Mouse (Mus musculus): ENCODE measurements around the gene Rabgef1. TPM values are rescaled to one million over a fixed set of nuclear protein-coding genes. Genes with fewer than 3 reads are reported as not detected.
"Not testable (repeated sequence)": the region's sequence is repeated elsewhere in the genome, so short reads cannot be mapped to it uniquely, and the experiment has no call there.

Gene Rabgef1
- polyA plus RNA-seq, 2 experiments, result 13.7 to 19.7 TPM

GRCm38 (mm10) chr5:130247823-130248222 lies 76.2 kb downstream of the Rabgef1 start:
- no peak for DNase-seq (ENCODE audit: low read depth in 3 of 3, low spot score in 3 of 3)
- H3K27me3 ChIP-seq (ENCODE audit: control insufficient read depth, insufficient read depth, low read length), result no peaks in the 10 kb centered on the region
- H3K36me3 ChIP-seq (replicated peaks; ENCODE audit: control insufficient read depth, insufficient read depth, low read depth), result peaks cover 95% of the 10 kb centered on the region
- no peak overlapping the region for H3K4me2 ChIP-seq (ENCODE audit: low read depth)
- no peak for ATAC-seq (ENCODE audit: insufficient read depth)
- H3K4me3 ChIP-seq (ENCODE audit: insufficient read depth in 1 of 2, low read depth in 2 of 2, low read length in 2 of 2), result no peak overlapping the region
- no peak overlapping the region for H3K27ac ChIP-seq
- TF ChIP-seq EP300 (IDR thresholded peaks at IDR 0.05; ENCODE audit: low read depth) (no peak), CTCF (IDR thresholded peaks at IDR 0.05; ENCODE audit: low read depth) (no peak)
- WGBS (ENCODE audit: insufficient replicate concordance), result 68% methylated on average over 5 of the region's 5 CpGs
- no peak overlapping the region for H3K9ac ChIP-seq (replicated peaks)
- H3K4me1 ChIP-seq (replicated peaks; ENCODE audit: control insufficient read depth in 2 of 2, insufficient read depth in 2 of 2, low read length in 1 of 2), result no peaks in the 10 kb centered on the region
- H3K9me3 ChIP-seq (ENCODE audit: control insufficient read depth, low read length), result no peaks in the 10 kb centered on the region

- H3K4me2 ChIP-seq (ENCODE audit: low read depth), result peak overlapping the region; percentile 99
- H3K4me3 ChIP-seq (ENCODE audit: insufficient read depth in 1 of 2, low read depth in 2 of 2, low read length in 2 of 2), result peak overlapping the region; percentile 90 to 91
- peaks cover 5 to 21% of the 10 kb centered on the region in 2 experiments for H3K4me1 ChIP-seq (replicated peaks; ENCODE audit: control insufficient read depth in 2 of 2, insufficient read depth in 2 of 2, low read length in 1 of 2)
- peak overlapping the region; percentile 65 for H3K27ac ChIP-seq
- DNase-seq (ENCODE audit: low read depth in 3 of 3, low spot score in 3 of 3) (peak in 2 of 3 experiments; percentile 51 to 67), ATAC-seq (ENCODE audit: insufficient read depth) (no peak)
- H3K9me3 ChIP-seq (ENCODE audit: control insufficient read depth, low read length), result no peaks in the 10 kb centered on the region
- no peaks in the 10 kb centered on the region for H3K27me3 ChIP-seq (ENCODE audit: control insufficient read depth, insufficient read depth, low read length)
- 4% methylated on average over 19 of the region's 19 CpGs for WGBS (ENCODE audit: insufficient replicate concordance)
- peak; percentile 55 for TF ChIP-seq CTCF (IDR thresholded peaks at IDR 0.05; ENCODE audit: low read depth)
- no peak for TF ChIP-seq EP300 (IDR thresholded peaks at IDR 0.05; ENCODE audit: low read depth)
- H3K9ac ChIP-seq (replicated peaks), result peak overlapping the region; percentile 93
- H3K36me3 ChIP-seq (replicated peaks; ENCODE audit: control insufficient read depth, insufficient read depth, low read depth), result peaks cover 43% of the 10 kb centered on the region
Measured at GRCm38 (mm10) chr5:130254164-130255016, 82.8 kb downstream of the Rabgef1 start.

GRCm38 (mm10) chr5:130255017-130255720 lies 83.6 kb downstream of the Rabgef1 start, which contains the start of the genes Sbds and Tyw1:
Gene Sbds, minus strand, starts transcription at chr5:130255530.
Gene Tyw1, plus strand, starts transcription at chr5:130255619.
- peaks cover 5 to 21% of the 10 kb centered on the region in 2 experiments for H3K4me1 ChIP-seq (replicated peaks; ENCODE audit: control insufficient read depth in 2 of 2, insufficient read depth in 2 of 2, low read length in 1 of 2)
- WGBS (ENCODE audit: insufficient replicate concordance), result under 1% methylated on average over 52 of the region's 52 CpGs

GRCm38 (mm10) chr5:130255799-130256525 lies 84.4 kb downstream of the Rabgef1 start:
- not testable (repeated sequence) for H3K27me3 ChIP-seq (ENCODE audit: control insufficient read depth, insufficient read depth, low read length); H3K9me3 ChIP-seq (ENCODE audit: control insufficient read depth, low read length)
- TF ChIP-seq CTCF (IDR thresholded peaks at IDR 0.05; ENCODE audit: low read depth), result 0 out of 2 replicates have a peak, but pooled peaks have one; percentile 13
- 18% methylated on average over 20 of the region's 20 CpGs for WGBS (ENCODE audit: insufficient replicate concordance)
- Histone ChIP-seq H3K4me2 (ENCODE audit: low read depth) (peak overlapping the region; percentile 99), H3K27ac (peak overlapping the region; percentile 91), H3K4me3 (ENCODE audit: insufficient read depth in 1 of 2, low read depth in 2 of 2, low read length in 2 of 2) (peak overlapping the region; percentile 81 to 91), H3K36me3 (replicated peaks; ENCODE audit: control insufficient read depth, insufficient read depth, low read depth) (peaks cover 28% of the 10 kb centered on the region), H3K9ac (replicated peaks) (peak overlapping the region; percentile 66), H3K4me1 (replicated peaks; ENCODE audit: control insufficient read depth in 2 of 2, insufficient read depth in 2 of 2, low read length in 1 of 2) (peaks cover 5 to 21% of the 10 kb centered on the region in 2 experiments)
- DNase-seq (ENCODE audit: low read depth in 3 of 3, low spot score in 3 of 3) (peak in 1 of 3 experiments; percentile 48), ATAC-seq (ENCODE audit: insufficient read depth) (peak; percentile 1; the same call in 1 of the 2 replicates)

More at GRCm38 (mm10) chr5:130255017-130255720, 83.6 kb downstream of the Rabgef1 start, which contains the start of the genes Sbds and Tyw1:
- peak within 1 kb of the TSS; percentile 99 for H3K4me2 ChIP-seq (ENCODE audit: low read depth)
- TF ChIP-seq EP300 (IDR thresholded peaks at IDR 0.05; ENCODE audit: low read depth), result no peak
- peak; percentile 34; the same call in 1 of the 2 replicates for TF ChIP-seq CTCF (IDR thresholded peaks at IDR 0.05; ENCODE audit: low read depth)
- H3K4me3 ChIP-seq (ENCODE audit: insufficient read depth in 1 of 2, low read depth in 2 of 2, low read length in 2 of 2), result peak within 1 kb of the TSS; percentile 90 to 91
- H3K9me3 ChIP-seq (ENCODE audit: control insufficient read depth, low read length), result no peaks in the 10 kb centered on the region
- peak within 1 kb of the TSS; percentile 93 for H3K9ac ChIP-seq (replicated peaks)
- peaks cover 36% of the 10 kb centered on the region for H3K36me3 ChIP-seq (replicated peaks; ENCODE audit: control insufficient read depth, insufficient read depth, low read depth)
- DNase-seq (ENCODE audit: low read depth in 3 of 3, low spot score in 3 of 3) (peak; percentile 99), ATAC-seq (ENCODE audit: insufficient read depth) (peak; percentile 84)
- H3K27ac ChIP-seq, result peak within 1 kb of the TSS; percentile 91
- no peaks in the 10 kb centered on the region for H3K27me3 ChIP-seq (ENCODE audit: control insufficient read depth, insufficient read depth, low read length)
